Mouse (Mus musculus): ENCODE measurements at regions not wholly inside any gene's neighbourhood (a gene's known extent, or its start where the extent isn't known, plus 50 kb on each side); places are given as distances from the start of the nearest gene placed in this dataset.

- DNase-seq, result no peak
Observed at GRCm38 (mm10) chr8:96753497-96753896, 865.1 kb upstream of the Got2 start.

- peak; percentile 1 for DNase-seq
Observed at GRCm38 (mm10) chr8:96748896-96749295, 860.5 kb upstream of the Got2 start.

GRCm38 (mm10) chr8:96738576-96738975 lies 850.2 kb upstream of the Got2 start:
- no peak for DNase-seq

Measured in retina, postnatal 1 day (tissue).